Mouse (Mus musculus): ENCODE measurements around the gene Dglucy. TPM values are rescaled to one million over a fixed set of nuclear protein-coding genes. Genes with fewer than 3 reads are reported as not detected.

Gene Dglucy
- total RNA-seq (2017), result 14.7 and 16.2 TPM in 2 replicates

DNA sequence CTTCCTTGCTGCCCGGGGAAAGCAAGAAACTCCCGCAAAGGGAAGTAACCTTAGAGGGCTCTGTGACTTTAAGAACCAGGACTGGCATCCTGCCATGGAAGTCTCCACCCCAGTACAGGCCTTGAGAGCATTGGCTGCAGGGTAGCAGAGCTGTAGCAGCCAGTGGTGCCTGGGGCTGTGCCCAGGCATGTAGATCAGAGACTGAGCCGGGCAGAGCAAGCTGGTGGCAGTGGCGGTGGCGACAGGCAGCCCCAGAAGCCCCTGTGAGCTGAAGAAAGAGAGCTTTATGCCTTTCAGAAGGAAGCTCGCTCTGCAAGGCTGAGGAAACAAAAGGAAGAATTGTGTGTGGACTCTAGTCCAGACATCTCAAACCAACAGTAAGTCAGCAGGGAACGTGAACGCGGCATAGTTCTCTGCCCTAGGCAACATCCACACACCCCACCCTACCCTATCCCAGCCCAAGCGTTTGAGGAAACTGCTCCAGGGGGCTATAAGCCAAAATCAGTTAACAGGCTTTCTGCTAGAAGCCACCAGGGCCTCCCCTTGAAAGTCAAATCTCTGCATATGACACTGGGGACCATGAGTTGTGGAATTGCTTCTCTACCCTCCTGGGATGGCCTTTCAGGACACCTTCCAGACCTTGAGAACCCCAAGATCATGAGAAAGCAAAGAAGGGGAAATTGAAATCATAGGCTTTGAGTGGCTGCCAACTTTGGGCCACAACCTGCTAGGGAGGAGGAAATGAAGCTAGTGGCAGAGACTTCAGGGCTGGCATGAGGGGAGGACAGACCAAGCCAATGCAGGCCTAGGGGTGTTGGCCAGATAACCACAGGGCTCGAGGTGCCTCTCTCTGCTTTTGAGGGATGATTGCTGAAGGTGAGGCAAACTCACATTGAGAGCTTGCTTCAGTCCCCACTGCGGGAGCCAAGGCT is at the start of gene Dglucy:
Dglucy (plus strand) TSS at position 124 of the 932 bp plus-strand sequence.
- peak; percentile 69 for ATAC-seq (ENCODE audit: extremely low read depth, insufficient number of reproducible peaks, low FRiP score, poor library complexity, severe bottlenecking)

DNA sequence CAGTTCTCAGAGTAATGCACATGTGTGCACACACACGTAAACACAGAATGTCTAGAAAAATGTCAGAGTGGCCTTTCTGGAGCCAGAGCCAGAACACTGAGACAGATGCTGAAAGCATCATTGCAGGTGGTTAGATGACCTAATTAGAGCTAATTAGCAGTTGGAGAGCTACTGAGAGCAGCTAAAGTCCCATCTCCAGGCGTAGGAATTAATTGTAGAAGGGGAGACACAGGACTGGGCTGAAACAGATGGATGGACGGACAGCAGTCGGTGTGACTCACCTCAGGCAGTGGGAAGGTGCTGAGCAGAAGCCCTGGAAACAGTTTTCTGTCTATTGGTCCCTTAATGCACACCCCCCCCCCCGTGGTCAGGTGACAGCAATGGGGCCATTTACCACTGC is 43.7 kb upstream of the Dglucy start:
- no peak for ATAC-seq (ENCODE audit: extremely low read depth, insufficient number of reproducible peaks, low FRiP score, poor library complexity, severe bottlenecking)

DNA sequence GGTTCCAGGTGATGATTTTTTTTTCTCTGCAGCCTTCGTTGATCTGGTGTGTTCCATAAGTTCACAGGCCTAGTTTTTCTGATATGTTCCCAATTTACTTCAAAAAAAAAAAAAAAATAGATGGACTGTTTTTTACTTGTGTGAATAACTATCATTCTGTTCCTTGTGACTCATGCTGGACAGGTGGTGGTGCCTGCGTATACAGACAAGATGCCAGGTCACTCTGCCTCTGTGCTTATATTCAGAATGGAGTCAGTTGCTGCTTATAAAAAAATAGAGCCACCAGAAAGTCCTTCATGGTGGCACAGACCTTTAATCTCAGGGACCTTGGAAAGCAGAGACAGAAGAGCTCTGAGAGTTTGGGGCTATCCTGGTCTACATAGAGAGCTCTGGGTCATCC is 43.3 kb upstream of the Dglucy start:
- ATAC-seq (ENCODE audit: extremely low read depth, insufficient number of reproducible peaks, low FRiP score, poor library complexity, severe bottlenecking), result no peak

DNA sequence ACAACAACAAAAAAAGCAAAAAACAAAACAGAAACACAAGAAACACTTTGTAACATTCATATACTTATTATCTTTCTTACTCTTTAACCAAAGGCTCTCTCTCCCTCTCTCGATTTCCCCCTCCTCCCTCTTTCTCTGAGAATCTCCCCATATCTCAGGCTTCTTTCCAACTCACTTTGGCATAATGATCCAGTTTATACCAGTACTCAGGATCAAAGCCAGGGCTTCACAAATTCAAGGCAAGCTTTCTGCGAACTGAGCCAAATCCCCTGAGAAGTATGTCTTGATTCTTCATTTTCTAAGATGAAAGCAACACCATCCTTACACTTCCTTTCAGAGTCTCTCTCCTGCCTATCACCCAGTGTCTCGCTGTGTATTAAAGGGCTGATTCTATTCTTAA is 40.4 kb upstream of the Dglucy start:
- no peak for ATAC-seq (ENCODE audit: extremely low read depth, insufficient number of reproducible peaks, low FRiP score, poor library complexity, severe bottlenecking)

DNA sequence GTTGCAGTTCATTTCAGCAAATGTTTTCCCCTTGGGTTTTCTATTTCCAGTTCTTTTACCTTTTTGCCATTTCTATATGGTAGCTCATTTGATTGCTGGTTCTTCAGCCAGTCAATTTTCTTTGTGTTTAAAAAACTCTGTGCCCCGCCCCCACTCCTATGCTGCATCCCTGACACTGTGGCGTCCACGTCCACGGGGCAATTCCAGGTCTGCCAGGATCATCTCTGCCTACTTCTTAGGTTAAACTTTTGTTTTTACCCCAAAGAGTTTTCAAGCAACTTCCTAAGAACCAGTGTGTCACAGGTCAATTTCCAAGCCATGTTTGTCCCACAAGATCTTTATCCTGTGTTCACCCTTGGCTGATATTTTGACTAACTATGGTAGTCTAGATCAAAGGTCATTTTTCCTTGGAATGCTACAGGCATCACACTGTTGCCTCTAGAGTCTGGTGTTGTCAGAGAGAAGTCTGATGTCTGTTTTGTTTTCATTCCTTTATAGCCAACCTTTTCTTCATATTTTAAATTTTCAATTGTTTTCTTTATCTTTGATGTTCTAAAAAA is 39.8 kb upstream of the Dglucy start:
- ATAC-seq (ENCODE audit: extremely low read depth, insufficient number of reproducible peaks, low FRiP score, poor library complexity, severe bottlenecking), result no peak

DNA sequence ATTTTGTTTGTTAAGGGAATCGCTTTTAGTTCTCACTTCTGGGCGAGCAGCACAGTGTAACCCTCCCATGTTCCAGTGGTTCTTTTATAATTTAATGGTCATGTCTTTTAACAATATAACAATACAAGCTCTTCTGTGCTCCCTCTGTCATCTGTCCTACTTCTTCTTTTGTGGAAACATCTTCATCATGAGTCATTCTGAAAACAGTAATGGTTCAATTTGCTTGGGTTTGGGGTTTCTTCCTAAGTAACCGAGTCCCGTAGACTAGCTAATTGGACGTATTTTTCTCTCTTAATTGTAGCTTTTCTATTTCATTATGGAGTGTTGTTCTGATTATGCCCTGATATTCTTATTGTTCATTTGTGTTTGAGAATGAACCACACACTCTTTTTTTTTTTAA is 38.5 kb upstream of the Dglucy start:
- ATAC-seq (ENCODE audit: extremely low read depth, insufficient number of reproducible peaks, low FRiP score, poor library complexity, severe bottlenecking), result no peak

DNA sequence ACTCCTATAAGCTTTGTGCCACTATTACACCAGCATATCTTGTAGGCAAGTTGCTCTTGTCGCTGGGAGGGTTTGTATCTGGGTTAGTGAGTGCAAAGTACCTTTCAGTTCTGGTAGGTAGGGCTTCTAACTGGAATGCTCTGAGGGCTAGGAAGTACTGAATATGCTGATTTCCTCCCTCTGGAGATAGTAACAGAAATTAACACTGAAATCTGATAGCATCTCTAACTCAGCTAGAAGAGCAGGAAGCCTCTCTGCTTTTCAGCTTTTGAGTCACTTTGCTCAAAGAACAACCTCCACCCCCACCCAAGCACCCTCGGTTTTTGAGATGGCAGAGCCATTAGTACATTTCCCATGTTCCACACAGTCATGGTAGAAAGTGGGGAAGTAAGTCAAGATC is 36.4 kb upstream of the Dglucy start:
- ATAC-seq (ENCODE audit: extremely low read depth, insufficient number of reproducible peaks, low FRiP score, poor library complexity, severe bottlenecking), result no peak

DNA sequence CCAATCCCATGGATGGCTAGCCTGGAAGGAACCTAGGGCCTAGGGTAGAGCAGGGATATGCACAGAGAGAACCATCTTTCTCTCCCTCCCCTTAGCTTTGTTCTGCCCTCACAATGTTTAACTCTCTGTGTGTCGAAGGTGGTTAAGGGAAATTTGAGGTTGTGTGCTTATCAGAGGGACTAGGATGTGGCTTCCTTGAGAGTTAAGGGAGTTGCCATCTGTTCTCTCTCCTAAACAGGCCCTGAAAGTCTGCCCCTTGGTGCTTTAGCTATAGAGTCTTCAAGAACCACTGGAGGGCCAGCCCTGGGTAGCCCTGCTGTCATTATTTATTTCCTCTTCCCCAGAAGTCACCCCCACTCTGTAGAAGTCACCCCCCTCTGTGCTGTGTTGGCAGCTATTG is 25.9 kb upstream of the Dglucy start:
- ATAC-seq (ENCODE audit: extremely low read depth, insufficient number of reproducible peaks, low FRiP score, poor library complexity, severe bottlenecking), result no peak

DNA sequence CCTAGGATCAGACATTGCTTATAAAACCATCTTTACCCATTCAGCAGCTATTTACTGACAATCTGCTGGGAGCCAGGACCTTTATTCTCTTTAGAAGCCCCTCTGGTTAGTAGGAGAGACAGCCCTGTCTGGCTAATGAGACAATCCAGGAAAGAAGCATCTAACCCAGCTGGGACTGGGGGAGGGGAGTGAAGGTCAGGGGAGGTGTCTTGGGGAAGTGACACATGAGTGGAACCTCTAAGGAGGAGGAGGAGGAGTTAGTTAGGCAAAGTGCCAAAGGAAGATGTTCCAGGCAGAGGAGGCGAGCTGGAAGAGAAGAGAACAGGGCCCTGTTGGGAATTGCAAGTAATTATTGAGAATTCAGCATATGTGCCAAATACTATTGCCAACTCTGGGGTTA is 25.1 kb upstream of the Dglucy start:
- no peak for ATAC-seq (ENCODE audit: extremely low read depth, insufficient number of reproducible peaks, low FRiP score, poor library complexity, severe bottlenecking)

DNA sequence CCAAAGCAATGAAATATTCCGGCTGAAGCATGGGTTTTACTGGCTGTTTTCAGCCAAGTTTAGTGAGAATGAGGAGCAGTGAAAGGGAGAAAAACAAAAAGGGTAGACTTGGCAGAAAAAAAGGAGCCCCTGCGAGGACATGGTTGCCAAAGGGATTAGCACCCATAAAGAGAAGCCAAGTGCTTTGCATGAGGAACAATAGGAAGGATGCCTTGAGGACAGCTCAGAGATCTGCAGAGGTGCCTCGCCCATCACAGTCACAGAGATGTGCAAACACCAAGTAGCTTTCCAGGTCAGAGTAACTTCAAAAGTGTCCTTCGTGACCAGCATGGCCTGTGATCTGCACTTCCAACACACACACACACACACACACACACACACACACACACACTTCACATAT is 21.4 kb upstream of the Dglucy start:
- ATAC-seq (ENCODE audit: extremely low read depth, insufficient number of reproducible peaks, low FRiP score, poor library complexity, severe bottlenecking), result no peak

DNA sequence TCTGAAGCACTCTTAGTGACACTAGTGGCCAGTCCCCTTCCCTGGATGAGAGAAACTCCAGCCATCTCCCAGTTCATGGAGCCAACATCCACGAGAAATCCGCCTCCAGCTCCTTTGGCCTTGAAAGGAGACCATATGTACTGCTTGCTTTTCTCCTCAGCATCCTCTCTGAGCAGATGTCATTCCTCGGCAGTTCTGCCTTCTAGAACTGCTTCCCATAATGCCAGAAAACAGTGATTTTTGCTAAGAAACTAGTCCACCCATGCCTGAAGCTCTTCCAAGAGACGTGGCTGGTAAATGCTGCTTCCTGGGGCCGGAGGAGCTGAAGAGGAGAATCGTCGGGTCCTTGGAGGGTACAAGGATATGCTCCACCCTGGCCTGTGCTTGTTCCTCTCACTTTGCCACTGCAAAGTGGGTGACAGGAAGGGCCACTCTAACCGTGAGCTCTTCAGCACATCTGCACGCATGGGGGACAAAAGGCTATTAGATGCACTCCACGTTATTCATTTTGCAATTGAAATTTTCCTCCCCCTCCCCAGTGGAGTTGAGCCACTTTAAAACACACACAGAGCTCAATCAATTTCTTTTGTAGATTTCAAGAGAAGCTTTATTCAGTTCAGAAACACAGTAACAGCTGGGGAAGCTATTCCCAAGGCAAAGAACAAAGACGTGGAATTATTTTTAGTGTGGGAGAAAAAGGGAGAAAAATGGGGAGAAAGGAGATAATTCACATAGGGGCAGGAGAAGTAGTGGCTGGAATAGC is 16.0 kb upstream of the Dglucy start:
- ATAC-seq (ENCODE audit: extremely low read depth, insufficient number of reproducible peaks, low FRiP score, poor library complexity, severe bottlenecking), result no peak

DNA sequence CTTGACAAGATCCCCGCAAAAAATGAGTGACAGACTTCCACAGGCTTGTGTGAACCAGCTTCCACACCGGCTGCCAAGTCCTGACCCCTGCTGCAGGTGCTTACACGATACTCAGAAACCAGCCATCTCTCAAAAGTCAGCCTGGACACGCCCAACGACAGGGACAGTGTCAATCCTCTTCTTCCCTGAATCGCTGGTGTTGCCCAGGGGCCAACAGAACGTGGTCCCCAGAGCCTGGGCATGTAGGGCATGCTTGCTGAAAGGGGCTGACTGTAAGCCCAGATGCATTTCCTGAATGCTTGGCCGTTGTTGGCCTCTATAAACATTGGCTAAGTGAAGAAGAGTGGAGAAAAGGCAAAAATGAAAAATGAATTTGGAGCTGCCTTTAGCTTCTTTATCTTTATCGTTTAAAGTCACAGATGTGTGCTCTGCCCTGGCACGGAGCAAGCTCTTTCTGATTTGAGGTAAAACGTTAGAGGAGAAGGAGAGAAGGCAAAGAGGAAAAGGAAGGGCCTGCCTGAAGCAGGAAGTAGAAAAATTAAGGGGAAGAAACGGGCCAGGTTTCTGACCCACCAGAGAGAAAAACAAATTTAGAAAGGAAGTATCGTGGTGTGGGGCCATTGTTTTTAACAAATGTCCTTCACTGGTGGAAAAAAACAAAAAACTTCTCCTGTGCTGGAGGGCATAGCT is 14.4 kb upstream of the Dglucy start:
- 0 out of 2 replicates have a peak, but pooled peaks have one; percentile 16 for ATAC-seq (ENCODE audit: extremely low read depth, insufficient number of reproducible peaks, low FRiP score, poor library complexity, severe bottlenecking)

DNA sequence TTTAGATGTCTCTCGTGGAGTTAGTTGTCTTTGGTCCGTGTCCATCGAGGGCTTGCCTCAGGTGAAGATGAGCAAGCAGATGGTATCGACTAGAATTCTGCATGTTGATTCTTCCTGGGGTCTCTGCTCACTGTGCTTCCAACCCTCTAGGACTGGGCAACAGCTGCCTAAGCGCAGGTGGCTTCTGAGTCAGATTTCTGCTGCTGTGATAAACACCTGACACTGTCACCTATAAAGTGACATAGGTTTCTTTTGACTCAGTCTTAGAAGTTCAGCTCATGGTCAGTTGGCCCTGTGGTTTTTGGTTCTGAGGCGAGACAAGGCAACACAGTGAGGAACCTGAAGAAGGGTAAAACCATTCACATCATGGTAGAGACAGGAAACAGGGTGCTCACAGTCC is 9.0 kb upstream of the Dglucy start:
- ATAC-seq (ENCODE audit: extremely low read depth, insufficient number of reproducible peaks, low FRiP score, poor library complexity, severe bottlenecking), result no peak

DNA sequence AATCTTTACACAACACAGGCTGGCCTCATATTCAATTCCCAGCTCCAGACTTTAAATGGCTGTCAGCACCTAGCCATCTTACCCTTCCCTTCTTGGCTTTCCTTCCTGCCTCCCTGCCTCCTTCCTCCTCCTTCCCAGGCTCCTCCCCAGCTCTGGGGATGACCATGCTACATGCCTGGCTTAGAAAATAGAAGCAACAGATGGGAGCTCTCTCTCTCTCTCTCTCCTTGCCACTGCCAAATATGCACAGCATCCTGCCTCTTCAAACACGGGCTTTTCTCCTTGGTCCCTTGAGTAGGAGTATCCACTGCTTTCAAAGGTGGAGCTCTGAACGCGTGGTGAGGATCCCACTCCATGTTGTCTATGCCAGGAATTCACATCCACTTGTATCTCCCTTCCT is 8.1 kb upstream of the Dglucy start:
- ATAC-seq (ENCODE audit: extremely low read depth, insufficient number of reproducible peaks, low FRiP score, poor library complexity, severe bottlenecking), result no peak

DNA sequence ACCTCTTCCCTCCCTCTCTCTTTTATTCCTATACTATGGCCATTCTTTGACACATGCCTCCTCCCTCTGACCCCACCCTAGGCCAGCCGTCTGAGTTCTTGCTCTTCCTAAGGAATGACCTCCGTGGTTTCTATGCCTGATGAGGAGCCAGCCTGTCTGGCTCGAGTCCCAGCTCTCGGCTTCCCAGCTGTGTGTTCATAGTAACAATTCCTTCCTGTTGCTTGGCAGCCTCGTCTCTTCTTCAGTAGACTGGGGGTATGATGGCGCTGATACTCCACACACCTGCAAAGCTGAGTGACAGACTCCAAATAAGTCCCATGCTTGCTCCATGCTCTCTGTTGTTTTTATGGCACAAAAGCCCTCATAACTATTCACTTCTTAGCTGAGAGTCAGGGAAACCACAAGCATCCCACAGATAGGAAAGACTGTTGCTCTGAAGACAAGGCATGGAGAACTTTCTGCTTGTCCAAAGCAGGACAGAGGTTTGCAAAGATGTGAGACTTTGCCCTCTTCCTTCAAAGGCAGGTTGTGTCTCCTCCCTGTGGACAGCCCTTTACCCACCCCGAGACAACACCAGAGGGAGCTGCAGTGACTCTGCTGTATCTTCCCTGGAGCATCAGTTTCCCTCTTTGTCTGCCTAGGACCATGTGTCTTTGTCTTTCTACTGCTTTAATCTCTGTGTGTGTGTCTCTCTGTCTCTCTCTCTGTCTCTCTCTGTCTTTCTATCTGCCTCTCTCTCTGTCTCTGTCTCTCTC is 6.5 kb upstream of the Dglucy start:
- peak; percentile 44; the same call in 1 of the 2 replicates for ATAC-seq (ENCODE audit: extremely low read depth, insufficient number of reproducible peaks, low FRiP score, poor library complexity, severe bottlenecking)

DNA sequence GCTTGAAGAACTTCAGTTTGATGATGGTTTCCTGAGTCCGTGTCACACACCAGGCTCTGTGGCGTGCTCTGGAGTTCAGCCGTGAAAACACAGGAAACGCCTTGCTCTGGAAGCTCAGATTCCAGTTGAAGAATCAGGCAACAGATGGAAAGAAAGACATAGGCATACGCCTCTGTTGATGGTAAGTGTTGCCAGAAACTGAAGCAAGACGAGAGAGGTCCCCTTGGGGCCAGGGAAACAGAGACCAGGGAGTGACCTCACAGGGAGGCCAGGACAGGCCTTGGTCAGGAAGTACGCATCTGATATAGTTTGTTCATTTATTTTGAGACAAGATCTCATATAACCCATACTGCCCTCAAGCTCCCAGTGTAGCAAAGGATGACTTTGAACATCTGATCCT is 4.1 kb upstream of the Dglucy start:
- no peak for ATAC-seq (ENCODE audit: extremely low read depth, insufficient number of reproducible peaks, low FRiP score, poor library complexity, severe bottlenecking)

DNA sequence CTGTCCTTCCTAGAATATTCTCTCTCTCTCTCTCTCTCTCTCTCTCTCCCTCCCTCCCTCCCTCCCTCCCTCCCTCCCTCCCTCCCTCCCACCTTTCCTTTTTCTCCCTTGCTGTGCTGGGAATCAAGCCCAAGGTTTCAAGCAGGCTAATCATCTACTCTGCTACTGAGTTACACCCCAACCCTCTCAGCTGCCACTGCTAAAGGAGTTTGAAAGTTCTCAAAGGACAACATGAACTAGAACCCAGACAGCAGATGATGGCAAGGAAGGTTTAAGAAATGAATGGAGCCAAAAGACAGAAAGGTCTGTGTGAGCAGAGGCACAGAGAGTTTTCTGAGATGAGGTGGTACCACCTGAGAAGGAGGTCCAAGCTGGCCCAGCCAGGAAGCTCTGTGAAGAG is 3.6 kb upstream of the Dglucy start:
- no peak for ATAC-seq (ENCODE audit: extremely low read depth, insufficient number of reproducible peaks, low FRiP score, poor library complexity, severe bottlenecking)

DNA sequence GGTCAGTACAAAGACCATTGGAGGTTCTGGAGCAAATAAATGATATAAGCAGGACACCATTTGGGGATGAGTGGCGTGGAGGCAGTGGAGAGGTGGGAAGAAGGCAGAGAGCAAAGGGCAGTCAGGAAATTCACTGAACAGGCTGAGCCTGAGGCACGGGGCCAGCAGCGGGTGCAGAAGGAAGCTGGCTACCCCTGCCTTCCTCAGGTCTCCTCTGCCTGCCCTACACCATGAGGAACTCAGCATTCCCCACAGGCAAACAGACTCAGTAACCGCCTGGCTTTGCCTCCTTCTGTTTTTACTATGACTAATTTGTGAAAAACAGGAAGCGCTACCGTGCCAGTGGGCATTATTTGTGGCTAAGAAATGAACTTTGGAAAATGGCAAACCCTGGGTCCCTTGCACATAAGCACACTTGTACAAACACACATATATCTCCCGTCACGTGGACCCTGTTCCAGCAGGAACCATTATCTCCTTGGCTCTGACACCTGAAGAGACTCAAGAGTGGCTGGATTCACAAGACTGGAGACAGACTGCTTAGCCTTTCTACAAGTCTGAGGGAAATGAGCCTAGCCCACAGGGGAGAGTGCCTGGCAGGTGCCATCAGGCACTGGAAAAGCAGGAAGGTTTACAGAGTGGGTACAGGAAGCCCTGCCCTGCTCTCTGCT is 2.8 kb upstream of the Dglucy start:
- ATAC-seq (ENCODE audit: extremely low read depth, insufficient number of reproducible peaks, low FRiP score, poor library complexity, severe bottlenecking), result peak; percentile 31; the same call in 1 of the 2 replicates
